Mouse (Mus musculus): ENCODE results near the gene Nhsl1.

GRCm38 (mm10) chr10:18350781-18351180, 32.0 kb downstream of the Nhsl1 start:
- TF ChIP-seq CTCF (IDR thresholded peaks at IDR 0.05; ENCODE audit: control insufficient read depth, insufficient read depth, insufficient read length) (no peak), MYOD1 (IDR thresholded peaks at IDR 0.05; ENCODE audit: control insufficient read depth, insufficient read length, low read depth) (no peak), MYOG (IDR thresholded peaks at IDR 0.05; ENCODE audit: control insufficient read depth, extremely low read depth, insufficient read length) (no peak), FOSL1 (IDR thresholded peaks at IDR 0.05; ENCODE audit: insufficient read depth, low read length, poor library complexity, severe bottlenecking) (no peak), CEBPB (IDR thresholded peaks at IDR 0.05; ENCODE audit: low read depth) (no peak)

Measured in C2C12 (cell line).